Mouse (Mus musculus) intestine, embryonic 16.5 days (tissue): ENCODE measurements around the gene Slc4a5. TPM values are rescaled to one million over a fixed set of nuclear protein-coding genes. Genes with fewer than 3 reads are reported as not detected.
A peak's percentile ranks its signal among the peaks of the same experiment; 100 is the strongest.

Source experiments
- ATAC-seq: fragments of 200-750 bp; cut with Nextera tagmentation; 2 replicates; pipeline ENCODE4 v1.8.0; 2017; ENCODE audit warnings: moderate TSS enrichment, moderate library complexity
- H3K27ac ChIP-seq: fragments of 300-500 bp; sonication (generic); 2 replicates; pipeline ENCODE4 v1.5.1; 2014; ENCODE audit warnings: mild to moderate bottlenecking, low read length
- H3K27me3 ChIP-seq: fragments of 300-500 bp; sonication (generic); replicated peaks from 2 replicates; pipeline ENCODE4 v1.6.1; 2014; ENCODE audit warnings: low read length, control low read depth, mixed read lengths; ENCODE audit not compliant: control insufficient read depth, insufficient read depth
- H3K36me3 ChIP-seq: fragments of 300-500 bp; sonication (generic); 2 replicates; pipeline ENCODE4 v1.6.1; 2014; ENCODE audit warnings: low read length, control low read depth; ENCODE audit not compliant: control insufficient read depth, insufficient read depth
- H3K4me1 ChIP-seq: fragments of 300-500 bp; sonication (generic); 2 replicates; pipeline ENCODE4 v1.6.1; 2014; ENCODE audit warnings: low read length, control low read depth, mixed read lengths; ENCODE audit not compliant: control insufficient read depth, insufficient read depth
- H3K4me2 ChIP-seq: fragments of 300-500 bp; sonication (generic); 2 replicates; pipeline ENCODE4 v1.6.1; 2014; ENCODE audit warnings: low read depth, low read length, control low read depth
- H3K4me3 ChIP-seq: fragments of 300-500 bp; sonication (generic); 2 replicates; pipeline ENCODE4 v1.5.1; 2014; ENCODE audit warnings: mild to moderate bottlenecking, low read length
- H3K9ac ChIP-seq: fragments of 300-500 bp; sonication (generic); 2 replicates; pipeline ENCODE4 v1.6.1; 2014; ENCODE audit warnings: low read depth, low read length
- H3K9me3 ChIP-seq: fragments of 300-500 bp; sonication (generic); 2 replicates; pipeline ENCODE4 v1.6.1; 2016; ENCODE audit warnings: low read length, control low read depth; ENCODE audit not compliant: control insufficient read depth
- WGBS: fragments of 180-500 bp; shearing (Covaris S2); extraction: QIAGEN DNeasy Blood & Tissue Kit; methylation state at CpG from one replicate; pipeline ENCODE4 v1.1.7; 2014; 5-methylcytosine and 5-hydroxymethylcytosine counted together
- polyA plus RNA-seq: library from polyadenylated mRNA; unstranded; fragments of >200 nt; fragmentation: Nextera tagmentation; extraction: Ambion mirVana; gene quantifications from 2 replicates; pipeline ENCODE4 v1.2.1, GENCODE M21; 2015

The Slc4a5 gene
- polyA plus RNA-seq, 1 experiment from 2014 or later = 0.56 TPM

- H3K27ac ChIP-seq = peak overlapping the region; percentile 80
- peaks cover 8% of the 10 kb centered on the region; the same call in 1 of the 2 replicates for H3K4me1 ChIP-seq
- 62% methylated on average over 7 of the region's 7 CpGs for WGBS
- no peak overlapping the region for H3K4me3 ChIP-seq
- peak; percentile 93 for ATAC-seq
- H3K36me3 ChIP-seq = peaks cover 8% of the 10 kb centered on the region
- peak overlapping the region; percentile 33; the same call in 1 of the 2 replicates for H3K4me2 ChIP-seq
- H3K9ac ChIP-seq = no peak overlapping the region
- H3K27me3 ChIP-seq = no peaks in the 10 kb centered on the region
- no peaks in the 10 kb centered on the region for H3K9me3 ChIP-seq
Observed at GRCm38 (mm10) chr6:83312021-83312420, 92.4 kb downstream of the Slc4a5 start.

DNA sequence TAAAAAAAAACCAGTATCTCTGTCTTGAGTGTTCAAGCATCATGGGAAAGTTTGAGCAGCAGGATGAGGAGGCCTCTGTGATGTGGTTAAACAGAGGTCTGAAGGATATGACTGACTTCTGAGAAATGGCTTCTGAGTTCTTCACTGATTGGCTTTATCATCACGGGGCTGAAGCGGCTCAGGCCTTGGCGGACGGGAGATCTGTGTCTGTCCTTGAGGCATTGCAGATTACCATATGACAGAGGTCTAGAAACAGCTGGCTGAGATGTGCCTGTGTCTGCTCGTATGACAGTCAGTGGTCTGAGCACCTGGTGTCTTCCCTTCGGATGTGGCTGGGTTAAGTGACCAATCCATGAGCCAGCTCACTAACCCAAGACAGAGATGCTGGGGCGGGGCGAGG lies 92.9 kb downstream of the Slc4a5 start:
- Histone ChIP-seq H3K9me3 (no peaks in the 10 kb centered on the region), H3K27me3 (no peaks in the 10 kb centered on the region), H3K27ac (peak overlapping the region; percentile 80; the same call in 1 of the 2 replicates), H3K4me3 (no peak overlapping the region), H3K36me3 (peaks cover 8% of the 10 kb centered on the region), H3K4me1 (peaks cover 8% of the 10 kb centered on the region; the same call in 1 of the 2 replicates), H3K9ac (no peak overlapping the region), H3K4me2 (no peak overlapping the region)
- 83% methylated on average over 8 of the region's 8 CpGs for WGBS
- ATAC-seq = peak; percentile 1; the same call in 1 of the 2 replicates

DNA sequence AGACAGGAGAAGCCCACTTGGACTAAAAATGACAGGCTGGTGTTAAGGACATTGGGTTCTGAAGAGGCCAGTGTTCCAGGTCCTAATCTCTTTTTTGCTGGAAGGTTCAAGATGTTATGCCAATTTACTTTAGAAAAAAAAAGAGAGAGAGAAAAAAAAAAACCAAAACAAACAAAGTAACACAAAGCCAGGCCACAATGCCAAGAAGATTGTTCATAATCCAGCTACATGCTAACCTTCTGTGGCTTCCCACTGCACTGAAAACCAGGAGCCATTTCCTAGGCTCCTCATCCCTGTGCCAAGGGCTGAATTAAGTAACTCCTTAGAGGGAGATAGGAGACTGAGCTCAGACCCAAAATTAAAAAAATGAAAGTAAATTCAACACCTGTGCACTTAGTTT lies 95.7 kb downstream of the Slc4a5 start:
- no peak for ATAC-seq
- H3K4me2 ChIP-seq = no peak overlapping the region
- peaks cover 8% of the 10 kb centered on the region; the same call in 1 of the 2 replicates for H3K4me1 ChIP-seq

GRCm38 (mm10) chr6:83316022-83316421 lies 96.4 kb downstream of the Slc4a5 start:
- Histone ChIP-seq H3K36me3 (no peaks in the 10 kb centered on the region), H3K27ac (no peak overlapping the region), H3K4me2 (peak overlapping the region; percentile 75), H3K27me3 (no peaks in the 10 kb centered on the region), H3K9ac (no peak overlapping the region), H3K4me1 (peaks cover 8% of the 10 kb centered on the region; the same call in 1 of the 2 replicates), H3K4me3 (peak overlapping the region; percentile 85), H3K9me3 (no peaks in the 10 kb centered on the region)
- 3% methylated on average over 10 of the region's 10 CpGs for WGBS
- ATAC-seq = no peak

More for the DNA sequence above, 95.7 kb downstream of the Slc4a5 start:
- H3K27ac ChIP-seq = no peak overlapping the region
- H3K9ac ChIP-seq = no peak overlapping the region
- no peak overlapping the region for H3K4me3 ChIP-seq
- H3K36me3 ChIP-seq = peaks cover 5% of the 10 kb centered on the region
- H3K27me3 ChIP-seq = no peaks in the 10 kb centered on the region
- H3K9me3 ChIP-seq = no peaks in the 10 kb centered on the region

DNA sequence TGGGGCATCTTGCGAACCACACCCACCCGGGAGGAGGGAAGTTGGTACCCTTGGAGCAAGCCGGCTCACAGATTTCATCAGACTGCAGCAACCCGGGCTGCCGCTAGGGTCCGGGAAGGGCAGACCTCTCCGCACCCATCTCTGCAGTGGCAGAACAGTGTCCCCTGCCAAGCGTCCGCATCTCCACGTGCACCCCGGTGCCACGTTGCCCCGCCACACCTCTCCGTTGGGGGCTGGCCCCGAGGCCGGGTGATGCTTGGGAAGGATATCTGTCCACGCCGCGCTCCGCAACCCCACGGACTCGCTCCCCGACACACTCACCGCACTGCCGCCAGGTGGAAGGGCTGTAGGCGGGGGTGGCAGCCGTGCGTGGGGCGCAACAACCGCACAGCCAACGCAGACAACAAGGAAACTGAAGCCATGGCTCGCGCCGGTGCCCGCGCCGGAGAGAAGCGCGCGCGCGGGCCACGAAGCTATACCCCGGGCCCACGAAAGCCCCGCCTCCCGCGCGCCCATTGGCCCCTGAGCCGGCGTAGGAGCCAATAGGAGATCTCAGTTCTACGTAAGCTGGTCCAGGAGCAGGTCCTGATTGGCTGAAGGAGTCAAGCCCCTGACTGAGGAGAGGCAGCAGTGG lies 97.6 kb downstream of the Slc4a5 start:
- H3K9me3 ChIP-seq = no peaks in the 10 kb centered on the region
- peak overlapping the region; percentile 85 for H3K4me3 ChIP-seq
- peak overlapping the region; percentile 83 for H3K9ac ChIP-seq
- H3K4me2 ChIP-seq = peak overlapping the region; percentile 75
- peaks cover 8% of the 10 kb centered on the region; the same call in 1 of the 2 replicates for H3K4me1 ChIP-seq
- H3K36me3 ChIP-seq = no peaks in the 10 kb centered on the region
- WGBS = under 1% methylated on average over 52 of the region's 52 CpGs
- peak overlapping the region; percentile 60 for H3K27ac ChIP-seq
- H3K27me3 ChIP-seq = no peaks in the 10 kb centered on the region
- ATAC-seq = peak; percentile 98

DNA sequence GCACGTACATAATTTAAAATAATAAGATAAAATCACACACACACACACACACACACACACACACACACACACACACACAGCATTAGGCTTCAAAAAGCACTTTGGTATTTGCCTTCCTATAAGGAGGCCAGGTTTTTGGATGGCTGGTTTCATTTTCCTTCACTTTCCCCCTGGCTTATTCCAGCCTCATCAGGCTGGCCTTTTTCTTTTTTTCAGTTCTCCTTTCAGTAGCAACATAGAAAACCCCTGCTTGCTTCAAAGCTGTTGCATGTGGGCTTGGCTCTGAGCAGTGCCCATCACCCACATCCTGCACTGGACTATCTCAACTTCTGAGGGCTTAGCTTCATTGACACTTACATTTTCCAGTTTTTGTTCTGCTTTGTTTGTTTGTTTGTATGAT lies 102.3 kb downstream of the Slc4a5 start:
- H3K36me3 ChIP-seq = no peaks in the 10 kb centered on the region
- no peaks in the 10 kb centered on the region for H3K9me3 ChIP-seq
- no peak overlapping the region for H3K27ac ChIP-seq
- peaks cover 6% of the 10 kb centered on the region for H3K4me1 ChIP-seq
- no peak overlapping the region for H3K4me2 ChIP-seq
- H3K4me3 ChIP-seq = no peak overlapping the region
- 58% methylated on average over 1 of the region's 1 CpGs for WGBS
- ATAC-seq = no peak
- no peaks in the 10 kb centered on the region for H3K27me3 ChIP-seq
- no peak overlapping the region for H3K9ac ChIP-seq

- no peak for ATAC-seq
- Histone ChIP-seq H3K4me3 (no peak overlapping the region), H3K27ac (no peak overlapping the region), H3K4me2 (no peak overlapping the region), H3K4me1 (peaks cover 9% of the 10 kb centered on the region), H3K36me3 (no peaks in the 10 kb centered on the region), H3K9me3 (no peaks in the 10 kb centered on the region), H3K27me3 (no peaks in the 10 kb centered on the region), H3K9ac (no peak overlapping the region)
- WGBS = 55% methylated on average over 2 of the region's 2 CpGs
Observed at GRCm38 (mm10) chr6:83322794-83323193, 103.2 kb downstream of the Slc4a5 start.

- no peaks in the 10 kb centered on the region for H3K9me3 ChIP-seq
- no peak overlapping the region for H3K4me3 ChIP-seq
- H3K4me1 ChIP-seq = peaks cover 9% of the 10 kb centered on the region
- no peak overlapping the region for H3K27ac ChIP-seq
- H3K27me3 ChIP-seq = no peaks in the 10 kb centered on the region
- H3K9ac ChIP-seq = no peak overlapping the region
- no peaks in the 10 kb centered on the region for H3K36me3 ChIP-seq
- WGBS = 59% methylated on average over 8 of the region's 8 CpGs
- ATAC-seq = no peak
- no peak overlapping the region for H3K4me2 ChIP-seq
Observed at GRCm38 (mm10) chr6:83323652-83324419, 104.2 kb downstream of the Slc4a5 start.

DNA sequence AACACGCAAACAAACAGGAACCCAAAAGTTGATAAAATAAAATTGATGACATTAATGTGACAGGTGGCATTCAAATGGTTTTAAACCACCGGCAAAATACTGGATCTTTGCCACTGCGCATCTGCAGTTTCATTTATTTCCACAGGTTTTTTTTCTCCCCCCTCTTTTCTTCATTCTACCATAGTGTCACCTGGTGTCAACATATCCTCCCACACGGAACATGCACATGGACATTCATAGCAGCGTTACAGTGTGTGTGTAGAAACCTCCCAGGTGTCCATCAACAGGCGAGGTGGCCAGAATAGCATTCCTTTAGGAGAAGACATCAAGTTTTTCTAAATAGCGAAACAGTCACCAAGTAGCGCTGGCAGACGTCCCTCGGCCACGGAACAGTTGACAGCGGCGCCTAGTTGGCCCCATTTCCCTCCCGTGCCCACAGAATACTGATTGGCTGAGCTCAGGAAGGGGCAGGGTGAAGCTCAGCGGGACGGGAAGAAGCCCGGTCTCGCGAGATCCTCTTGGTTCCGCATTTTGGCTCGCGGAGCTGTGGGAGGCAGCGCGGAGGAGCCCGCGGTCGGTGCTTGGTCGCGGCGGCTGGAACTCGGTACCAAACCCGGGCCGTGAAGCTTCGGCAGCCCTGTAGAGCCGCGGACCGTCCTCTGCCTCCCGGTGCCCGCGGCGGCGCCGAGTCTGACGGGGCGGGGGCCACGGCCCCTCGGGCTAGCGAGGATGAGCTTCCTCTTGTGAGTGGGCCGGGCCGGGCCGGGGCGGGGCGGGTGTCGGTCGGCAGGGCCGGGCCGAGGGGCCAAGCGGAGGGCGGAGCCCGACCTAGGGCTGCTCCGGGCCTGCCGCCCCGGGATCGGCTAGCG lies 106.1 kb downstream of the Slc4a5 start, which contains the start of the genes Mthfd2 and Mob1a:
Gene Mthfd2, minus strand, starts transcription at position 384 of the 869 bp plus-strand sequence.
Gene Mob1a, plus strand, starts transcription at position 492 of the 869 bp plus-strand sequence.
- Histone ChIP-seq H3K27me3 (no peaks in the 10 kb centered on the region), H3K4me2 (peak within 1 kb of the TSS; percentile 83), H3K36me3 (peaks cover 5% of the 10 kb centered on the region; the same call in 1 of the 2 replicates), H3K9ac (peak within 1 kb of the TSS; percentile 90), H3K9me3 (no peaks in the 10 kb centered on the region), H3K27ac (peak within 1 kb of the TSS; percentile 96), H3K4me3 (peak within 1 kb of the TSS; percentile 83), H3K4me1 (peaks cover 9% of the 10 kb centered on the region)
- 1% methylated on average over 63 of the region's 65 CpGs for WGBS
- ATAC-seq = peak; percentile 99
